Mouse (Mus musculus): Measurements from ENCODE around the gene Tmem246. TPM values are rescaled to one million over a fixed set of nuclear protein-coding genes. Genes with fewer than 3 reads are reported as not detected.

The Tmem246 gene
- polyA plus RNA-seq, 1 experiment from 2014 or later = 12.0 TPM

- peaks cover 29% of the 10 kb centered on the region for H3K36me3 ChIP-seq (replicated peaks)
- WGBS = 90% methylated on average over 3 of the region's 3 CpGs
- no peaks in the 10 kb centered on the region for H3K4me1 ChIP-seq
- no peak overlapping the region for H3K27ac ChIP-seq (replicated peaks)
- peaks cover 5% of the 10 kb centered on the region for H3K9me3 ChIP-seq
- H3K4me3 ChIP-seq = no peak overlapping the region
- no peaks in the 10 kb centered on the region for H3K27me3 ChIP-seq (replicated peaks; ENCODE audit: low read depth, poor library complexity, severe bottlenecking)
- DNase-seq (ENCODE audit: low spot score) = no peak
These were observed 62.6 kb downstream of the Tmem246 start for GRCm38 (mm10) chr4:49535036-49535435.

Other genes with a start within 250 kb of the Tmem246 start
- gene Acnat2, start 189.7 kb downstream of the Tmem246 start, polyA plus RNA-seq (2016; fragmentation: Nextera tagmentation; extraction: Ambion mirVana) = not detected in 2 replicates
- gene Acnat1, start 124.0 kb downstream of the Tmem246 start, polyA plus RNA-seq (2016; fragmentation: Nextera tagmentation; extraction: Ambion mirVana) = 0.20 TPM in 1 of 2 replicates, not detected in the other
- gene Baat, start 91.3 kb downstream of the Tmem246 start, polyA plus RNA-seq (2016; fragmentation: Nextera tagmentation; extraction: Ambion mirVana) = 0.20 and 0.25 TPM in 2 replicates
- gene Mrpl50, start 76.8 kb downstream of the Tmem246 start, polyA plus RNA-seq (2016; fragmentation: Nextera tagmentation; extraction: Ambion mirVana) = 82.9 and 83.6 TPM in 2 replicates
- 10.7 and 11.2 TPM in 2 replicates for gene Zfp189, start 76.7 kb downstream of the Tmem246 start, polyA plus RNA-seq (2016; fragmentation: Nextera tagmentation; extraction: Ambion mirVana)
- gene Aldob, start 48.3 kb downstream of the Tmem246 start, polyA plus RNA-seq (2016; fragmentation: Nextera tagmentation; extraction: Ambion mirVana) = not detected in 2 replicates
- 48.9 and 51.4 TPM in 2 replicates for gene Rnf20, start 34.1 kb upstream of the Tmem246 start, polyA plus RNA-seq (2016; fragmentation: Nextera tagmentation; extraction: Ambion mirVana)
- not detected in 2 replicates for gene Ppp3r2, start 84.1 kb upstream of the Tmem246 start, polyA plus RNA-seq (2016; fragmentation: Nextera tagmentation; extraction: Ambion mirVana)
- gene Grin3a, start 247.9 kb upstream of the Tmem246 start, polyA plus RNA-seq (2016; fragmentation: Nextera tagmentation; extraction: Ambion mirVana) = 0.49 and 0.67 TPM in 2 replicates